Mouse (Mus musculus) Patski (cell line): ENCODE measurements around the gene Rbm3. TPM values are rescaled to one million over a fixed set of nuclear protein-coding genes. Genes with fewer than 3 reads are reported as not detected.
"Not testable (repeated sequence)": the region's sequence is repeated elsewhere in the genome, so short reads cannot be mapped to it uniquely, and the experiment has no call there.

ENCODE experiments used
- ATAC-seq: fragments of 100-300 bp; one replicate; pipeline ENCODE4 v1.8.0; 2021
- CTCF ChIA-PET: fragments of 350-600 bp; sonication (Branson Sonifier 250); formaldehyde crosslinking; loops from one replicate; lab custom pipeline; 2022; ENCODE audit warnings: inconsistent platforms; lab: Charles Lee
- POLR2A ChIA-PET: fragments of 350-600 bp; sonication (Branson Sonifier 250); formaldehyde crosslinking; loops from one replicate; lab custom pipeline; 2022; ENCODE audit warnings: antibody characterized with exemption, inconsistent platforms; lab: Charles Lee
- DNase-seq: peaks from one replicate; pipeline ENCODE4 v3.0.0-alpha.2; 2011; ENCODE audit warnings: low read depth, low spot score
- H3K27me3 ChIP-seq: fragments of 371-371 bp; one replicate; pipeline ENCODE4 v1.5.1; 2021
- CTCF ChIP-seq: fragments of 100-300 bp; IDR thresholded peaks from one replicate; pipeline ENCODE4 v1.5.1; 2021
- in situ Hi-C: fragments of 300-500 bp; cut with MboI; formaldehyde crosslinking; loops from 3 replicates; pipeline ENCODE4 v1.11.1; 2018; ENCODE audit warnings: low pct_unique_long_range_greater_than_20kb, mixed read lengths
- polyA plus RNA-seq: library from polyadenylated mRNA; unstranded; gene quantifications from one replicate; pipeline ENCODE4 v1.2.3, GENCODE M21; 2021

The Rbm3 gene
- polyA plus RNA-seq, 1 experiment from 2014 or later = 255 TPM

GRCm38 (mm10) chrX:8131393-8131792, 14.3 kb downstream of the Rbm3 start:
- TF ChIP-seq CTCF = no peak
- POLR2A ChIA-PET = interaction anchor here (1.0 kb wide), 1 partner anchor 9 kb away, joined by 4 read pairs; no protein-coding TSS in a partner anchor

GRCm38 (mm10) chrX:8125235-8125634, 20.4 kb downstream of the Rbm3 start:
- ChIA-PET POLR2A (no interaction called here), CTCF (interaction anchor here (1.0 to 2.1 kb wide), 7 partner anchors 8 to 129 kb away, joined by 3 to 6 read pairs (median 3); partner anchors contain the start of gene Porcn)
- ATAC-seq (peak; percentile 79), DNase-seq (no peak)
- no peak for TF ChIP-seq CTCF
- no peaks in the 10 kb centered on the region for H3K27me3 ChIP-seq
- in situ Hi-C loops = no loop called here

More at GRCm38 (mm10) chrX:8131393-8131792, 14.3 kb downstream of the Rbm3 start:
- in situ Hi-C loops = no loop called here
- CTCF ChIA-PET = interaction anchor here (1.1 to 1.2 kb wide), 2 partner anchors 9 to 16 kb away, joined by 3 to 4 read pairs; no protein-coding TSS in a partner anchor
- ATAC-seq (no peak), DNase-seq (no peak)
- no peaks in the 10 kb centered on the region for H3K27me3 ChIP-seq

- no peaks in the 10 kb centered on the region for H3K27me3 ChIP-seq
- POLR2A ChIA-PET = interaction anchor here (0.8 kb wide), 1 partner anchor 21 kb away, joined by 3 read pairs; no protein-coding TSS in a partner anchor
- no peak for TF ChIP-seq CTCF
- in situ Hi-C loops = no loop called here
- DNase-seq (no peak), ATAC-seq (no peak)
- CTCF ChIA-PET = interaction anchor here (1.1 to 1.9 kb wide), 2 partner anchors 18 to 26 kb away, joined by 3 to 6 read pairs; no protein-coding TSS in a partner anchor
Measured at GRCm38 (mm10) chrX:8123821-8124470, 21.7 kb downstream of the Rbm3 start.

- TF ChIP-seq CTCF = no peak
- DNase-seq = no peak
- in situ Hi-C loops = no loop called here
- ChIA-PET POLR2A (no interaction called here), CTCF (interaction anchor here (0.9 kb wide), 1 partner anchor 8 kb away, joined by 3 read pairs; no protein-coding TSS in a partner anchor)
- H3K27me3 ChIP-seq = no peaks in the 10 kb centered on the region
- no peak for ATAC-seq
Measured at GRCm38 (mm10) chrX:8117264-8117663, 28.4 kb downstream of the Rbm3 start.

- CTCF ChIA-PET = interaction anchor here (1.4 kb wide), 2 partner anchors 10 to 16 kb away, joined by 4 read pairs; no protein-coding TSS in a partner anchor
- no peak for ATAC-seq
- no peak for DNase-seq
- TF ChIP-seq CTCF = peak; percentile 54
- in situ Hi-C loops = no loop called here
- POLR2A ChIA-PET = no interaction called here
- H3K27me3 ChIP-seq = no peaks in the 10 kb centered on the region
Measured at GRCm38 (mm10) chrX:8115275-8115674, 30.4 kb downstream of the Rbm3 start.

- DNase-seq (no peak), ATAC-seq (no peak)
- no peak for TF ChIP-seq CTCF
- in situ Hi-C loops = loop anchor here (10.0 kb wide), 1 partner anchor 80 kb away; no protein-coding TSS in a partner anchor
- ChIA-PET POLR2A (no interaction called here), CTCF (no interaction called here)
- H3K27me3 ChIP-seq = peaks cover 17% of the 10 kb centered on the region
Measured at GRCm38 (mm10) chrX:8105019-8105418, 40.7 kb downstream of the Rbm3 start.

GRCm38 (mm10) chrX:8102213-8102668, 43.4 kb downstream of the Rbm3 start:
- no peak for TF ChIP-seq CTCF
- in situ Hi-C loops = loop anchor here (10.0 kb wide), 1 partner anchor 77 kb away; no protein-coding TSS in a partner anchor
- CTCF ChIA-PET = no interaction called here
- POLR2A ChIA-PET = no interaction called here
- H3K27me3 ChIP-seq = peaks cover 19% of the 10 kb centered on the region
- no peak for ATAC-seq
- no peak for DNase-seq

- in situ Hi-C loops = loop anchor here (10.0 kb wide), 1 partner anchor 76 kb away; no protein-coding TSS in a partner anchor
- no peak for ATAC-seq
- POLR2A ChIA-PET = no interaction called here
- peak; percentile 52 for TF ChIP-seq CTCF
- no peak for DNase-seq
- peaks cover 19% of the 10 kb centered on the region for H3K27me3 ChIP-seq
- CTCF ChIA-PET = interaction anchor here (1.0 kb wide), 2 partner anchors 11 to 83 kb away, joined by 3 to 5 read pairs; partner anchors contain the start of gene Glod5
Measured at GRCm38 (mm10) chrX:8101017-8101416, 44.7 kb downstream of the Rbm3 start.

- CTCF ChIA-PET = interaction anchor here (0.9 to 1.2 kb wide), 2 partner anchors 10 to 26 kb away, joined by 3 to 4 read pairs; no protein-coding TSS in a partner anchor
- H3K27me3 ChIP-seq = peaks cover 11% of the 10 kb centered on the region
- ATAC-seq (no peak), DNase-seq (no peak)
- no peak for TF ChIP-seq CTCF
- POLR2A ChIA-PET = no interaction called here
- in situ Hi-C loops = no loop called here
Measured at GRCm38 (mm10) chrX:8099435-8099834, 46.2 kb downstream of the Rbm3 start.

- ATAC-seq (peak; percentile 87), DNase-seq (peak; percentile 82)
- CTCF ChIA-PET = no interaction called here
- POLR2A ChIA-PET = no interaction called here
- in situ Hi-C loops = no loop called here
- no peak for TF ChIP-seq CTCF
- H3K27me3 ChIP-seq = peaks cover 12% of the 10 kb centered on the region
Measured at GRCm38 (mm10) chrX:8096787-8097242, 48.9 kb downstream of the Rbm3 start.

GRCm38 (mm10) chrX:8096068-8096786, 49.5 kb downstream of the Rbm3 start:
- POLR2A ChIA-PET, in situ Hi-C loops, DNase-seq, CTCF ChIA-PET: not testable (repeated sequence)
- H3K27me3 ChIP-seq = peaks cover 12% of the 10 kb centered on the region
- ATAC-seq = peak; percentile 97
